ENCODE assay signal across 16 mouse cellular contexts in genomic region chr2:121596621-121597020, GRCm38 (mm10).
A peak's percentile ranks its signal among the peaks of the same experiment; 100 is the strongest.
DNase-seq lines count a peak whose midpoint lies in the region; ATAC-seq and TF ChIP-seq lines count a peak whose summit lies in the region.
"Had no signal": no experiment of that assay in that cellular context is flagged by ENCODE, and none has a peak within 500 bp of the region (broad histone marks: within the 10 kb centered on the region; RNA-seq: fewer than 3 reads in every experiment).

No protein-coding gene starts in this region.

- no peaks in the 10 kb centered on the region for H3K27me3 ChIP-seq in intestine, postnatal 0 days (replicated peaks; ENCODE audit: control insufficient read depth, insufficient read depth, low read length)
- no peaks in the 10 kb centered on the region for H3K27me3 ChIP-seq in intestine, embryonic 16.5 days (replicated peaks; ENCODE audit: control insufficient read depth, insufficient read depth, low read length)
- no peaks in the 10 kb centered on the region for H3K27me3 ChIP-seq in forebrain, embryonic 13.5 days
- H3K27me3 ChIP-seq: hindbrain, embryonic 15.5 days; lung, embryonic 15.5 days; neural tube, embryonic 13.5 days had no signal

- DNase-seq in 416B (ENCODE audit: low read depth) = peak; percentile 10
- peak; percentile 87 for DNase-seq in brain, adult 2 months (ENCODE audit: low read depth, low spot score)
- DNase-seq in cerebellum, postnatal 14 days = peak; percentile 51 to 74
- DNase-seq: adrenal gland, postnatal 14 days; kidney, adult 2 months; kidney, postnatal 4 days; thymus, postnatal 25 days had no signal

- H3K4me2 ChIP-seq in intestine, postnatal 0 days (replicated peaks; ENCODE audit: low read depth) = no peak overlapping the region
- no peak overlapping the region for H3K4me2 ChIP-seq in intestine, embryonic 16.5 days (ENCODE audit: low read depth, low read length)
- no peak overlapping the region for H3K4me2 ChIP-seq in forebrain, embryonic 13.5 days
- H3K4me2 ChIP-seq: hindbrain, embryonic 15.5 days; lung, embryonic 15.5 days; neural tube, embryonic 13.5 days had no signal

- WGBS in intestine, postnatal 0 days = 67% methylated on average over 2 of the region's 2 CpGs
- WGBS in intestine, embryonic 16.5 days = 85% methylated on average over 2 of the region's 2 CpGs
- 98% methylated on average over 2 of the region's 2 CpGs for WGBS in forebrain, embryonic 13.5 days

- no peak for ATAC-seq in intestine, postnatal 0 days
- ATAC-seq in intestine, embryonic 16.5 days = no peak
- no peak for ATAC-seq in forebrain, embryonic 13.5 days
- ATAC-seq in activated CD4-positive, CD25-positive, alpha-beta regulatory T cell, adult 4 months = no peak
- ATAC-seq: CD4-positive, CD25-positive, alpha-beta regulatory T cell, adult 4 months had no signal

- no peak overlapping the region for H3K27ac ChIP-seq in intestine, postnatal 0 days (ENCODE audit: low read depth, low read length)
- no peak overlapping the region for H3K27ac ChIP-seq in intestine, embryonic 16.5 days (ENCODE audit: low read length)
- H3K27ac ChIP-seq in forebrain, embryonic 13.5 days = no peak overlapping the region
- H3K27ac ChIP-seq: hindbrain, embryonic 15.5 days; lung, embryonic 15.5 days; neural tube, embryonic 13.5 days had no signal

- no peaks in the 10 kb centered on the region for H3K4me1 ChIP-seq in intestine, postnatal 0 days (replicated peaks; ENCODE audit: control insufficient read depth, insufficient read depth, low read length)
- H3K4me1 ChIP-seq in intestine, embryonic 16.5 days (ENCODE audit: control insufficient read depth, insufficient read depth, low read length) = peaks cover 17% of the 10 kb centered on the region
- H3K4me1 ChIP-seq in forebrain, embryonic 13.5 days = peaks cover 17% of the 10 kb centered on the region

- H3K9ac ChIP-seq in intestine, postnatal 0 days (ENCODE audit: low read depth, low read length) = no peak overlapping the region
- H3K9ac ChIP-seq in intestine, embryonic 16.5 days (ENCODE audit: low read depth, low read length) = no peak overlapping the region
- no peak overlapping the region for H3K9ac ChIP-seq in forebrain, embryonic 13.5 days
- H3K9ac ChIP-seq: hindbrain, embryonic 15.5 days; lung, embryonic 15.5 days; neural tube, embryonic 13.5 days had no signal

- no peak overlapping the region for H3K4me3 ChIP-seq in intestine, postnatal 0 days (ENCODE audit: low read depth, low read length)
- H3K4me3 ChIP-seq in intestine, embryonic 16.5 days (ENCODE audit: low read length) = no peak overlapping the region
- H3K4me3 ChIP-seq in forebrain, embryonic 13.5 days = no peak overlapping the region
- H3K4me3 ChIP-seq: hindbrain, embryonic 15.5 days; lung, embryonic 15.5 days; megakaryocyte, embryonic 14.5 days; neural tube, embryonic 13.5 days had no signal

- 0 out of 2 replicates have a peak, but pooled peaks have one; percentile 16 for TF ChIP-seq CTCF in intestine, postnatal 0 days (IDR thresholded peaks at IDR 0.05; ENCODE audit: low read depth)

- H3K36me3 ChIP-seq in intestine, postnatal 0 days (ENCODE audit: control insufficient read depth, insufficient read depth) = no peaks in the 10 kb centered on the region
- H3K36me3 ChIP-seq in intestine, embryonic 16.5 days (ENCODE audit: control insufficient read depth, insufficient read depth, low read length) = no peaks in the 10 kb centered on the region
- H3K36me3 ChIP-seq in forebrain, embryonic 13.5 days (ENCODE audit: poor library complexity, severe bottlenecking) = no peaks in the 10 kb centered on the region
- H3K36me3 ChIP-seq: hindbrain, embryonic 15.5 days; lung, embryonic 15.5 days; neural tube, embryonic 13.5 days had no signal

- H3K9me3 ChIP-seq in intestine, postnatal 0 days (ENCODE audit: control insufficient read depth) = no peaks in the 10 kb centered on the region
- no peaks in the 10 kb centered on the region for H3K9me3 ChIP-seq in intestine, embryonic 16.5 days (ENCODE audit: control insufficient read depth, low read length)
- H3K9me3 ChIP-seq in forebrain, embryonic 13.5 days (replicated peaks) = no peaks in the 10 kb centered on the region
- H3K9me3 ChIP-seq: hindbrain, embryonic 15.5 days; lung, embryonic 15.5 days; neural tube, embryonic 13.5 days had no signal

Comparison
In these comparisons a context has a peak if more than half of its experiments do, and no peak if none do; other contexts are left out.
1. DNase-seq: peak in every context shown above with its lines; median percentile 87 in brain, adult 2 months; 62 in cerebellum, postnatal 14 days; 10 in 416B.